9 mouse cellular contexts compared by ENCODE assay signal in the genomic region with DNA sequence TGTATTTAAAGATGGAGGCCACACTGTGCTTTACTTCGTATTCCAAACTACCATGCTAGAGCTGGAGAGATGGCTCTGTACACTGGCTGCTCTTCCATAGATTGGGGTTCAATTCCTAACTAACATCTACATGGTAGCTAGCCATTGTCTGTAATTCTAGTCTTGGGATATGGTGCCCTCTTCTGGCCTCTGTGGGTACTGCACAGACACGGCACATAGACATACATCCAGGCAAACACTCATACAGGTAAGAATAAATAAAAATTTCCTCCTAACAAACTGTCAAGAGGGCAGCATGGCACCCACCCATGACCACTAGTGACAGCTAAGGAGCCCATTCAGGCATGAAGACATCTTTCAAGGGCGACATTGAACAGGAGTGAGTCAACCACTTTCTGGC. TPM values are rescaled to one million over a fixed set of nuclear protein-coding genes. Genes with fewer than 3 reads are reported as not detected.
DNase-seq lines count a peak whose midpoint lies in the region; ATAC-seq and TF ChIP-seq lines count a peak whose summit lies in the region.
"Had no signal": no experiment of that assay in that cellular context is flagged by ENCODE, and none has a peak within 500 bp of the region (broad histone marks: within the 10 kb centered on the region; RNA-seq: fewer than 3 reads in every experiment).

No protein-coding gene starts in this region.

- H3K4me1 ChIP-seq in liver, embryonic 14.5 days (replicated peaks; ENCODE audit: control insufficient read depth in 2 of 2, insufficient read depth in 2 of 2, low read length in 1 of 2) = no peaks in the 10 kb centered on the region
- H3K4me1 ChIP-seq in neural tube, embryonic 12.5 days = no peaks in the 10 kb centered on the region
- H3K4me1 ChIP-seq in thymus, adult 2 months (replicated peaks; ENCODE audit: control insufficient read depth, insufficient read depth, low read length) = no peaks in the 10 kb centered on the region

- no peak for TF ChIP-seq POLR2A in thymus, adult 2 months (IDR thresholded peaks at IDR 0.05; ENCODE audit: control insufficient read depth, extremely low read depth, insufficient read depth, low read length, poor library complexity)

- H3K9me3 ChIP-seq in liver, embryonic 14.5 days (ENCODE audit: control insufficient read depth, low read length) = no peaks in the 10 kb centered on the region
- H3K9me3 ChIP-seq in neural tube, embryonic 12.5 days = no peaks in the 10 kb centered on the region

- DNase-seq in adrenal gland, postnatal 14 days = peak; percentile 77
- peak; percentile 77 for DNase-seq in embryo, embryonic 9.5 days (ENCODE audit: extremely low spot score)
- DNase-seq in heart, postnatal 10 days = peak; percentile 77 to 85
- peak; percentile 67 to 89 for DNase-seq in kidney, postnatal 25 days
- peak in 2 of 3 experiments; percentile 46 for DNase-seq in liver, embryonic 14.5 days (ENCODE audit: low read depth in 3 of 3, low spot score in 3 of 3)
- DNase-seq in thymus, adult 2 months = peak; percentile 80

- H3K27ac ChIP-seq in liver, embryonic 14.5 days = no peak overlapping the region
- no peak overlapping the region for H3K27ac ChIP-seq in neural tube, embryonic 12.5 days
- no peak overlapping the region for H3K27ac ChIP-seq in thymus, adult 2 months (ENCODE audit: control insufficient read depth, insufficient read depth, low read length)

- intact Hi-C loops in heart, postnatal 10 days (cut with DNase I) = loop anchor here (1.0 to 2.0 kb wide), 2 partner anchors 93 to 176 kb away; no protein-coding TSS in a partner anchor

- no peak overlapping the region for H3K4me2 ChIP-seq in liver, embryonic 14.5 days (ENCODE audit: low read depth)
- no peak overlapping the region for H3K4me2 ChIP-seq in neural tube, embryonic 12.5 days (replicated peaks)

- peak; percentile 86 for ATAC-seq in CD4-positive, CD25-positive, alpha-beta regulatory T cell, adult 4 months
- peak; percentile 47; the same call in 1 of the 2 replicates for ATAC-seq in liver, embryonic 14.5 days (ENCODE audit: insufficient read depth)
- 0 out of 2 replicates have a peak, but pooled peaks have one; percentile 25 for ATAC-seq in neural tube, embryonic 12.5 days (ENCODE audit: low FRiP score, low read depth)

- H3K27me3 ChIP-seq in liver, embryonic 14.5 days (ENCODE audit: control insufficient read depth, insufficient read depth, low read length) = no peaks in the 10 kb centered on the region
- no peaks in the 10 kb centered on the region for H3K27me3 ChIP-seq in neural tube, embryonic 12.5 days (replicated peaks)
- H3K27me3 ChIP-seq in thymus, adult 2 months (ENCODE audit: control insufficient read depth, insufficient read depth, low read length) = no peaks in the 10 kb centered on the region

- H3K36me3 ChIP-seq in liver, embryonic 14.5 days (replicated peaks; ENCODE audit: control insufficient read depth, insufficient read depth, low read depth) = peaks cover 32% of the 10 kb centered on the region
- peaks cover 67% of the 10 kb centered on the region for H3K36me3 ChIP-seq in neural tube, embryonic 12.5 days
- peaks cover 25% of the 10 kb centered on the region for H3K36me3 ChIP-seq in thymus, adult 2 months (ENCODE audit: control insufficient read depth, insufficient read depth, low read length)

- no peak overlapping the region for H3K9ac ChIP-seq in liver, embryonic 14.5 days (replicated peaks)
- H3K9ac ChIP-seq in neural tube, embryonic 12.5 days = no peak overlapping the region

- no peak for TF ChIP-seq EP300 in liver, embryonic 14.5 days (IDR thresholded peaks at IDR 0.05; ENCODE audit: low read depth)

- TF ChIP-seq CTCF in liver, embryonic 14.5 days (IDR thresholded peaks at IDR 0.05; ENCODE audit: low read depth) = peak; percentile 90
- no peak for TF ChIP-seq CTCF in thymus, adult 2 months (IDR thresholded peaks at IDR 0.05; ENCODE audit: borderline replicate concordance, control insufficient read depth, extremely low read depth, insufficient read depth, low read length, poor library complexity)

- H3K4me3 ChIP-seq in liver, embryonic 14.5 days (ENCODE audit: insufficient read depth in 1 of 2, low read depth in 2 of 2, low read length in 2 of 2) = no peak overlapping the region
- H3K4me3 ChIP-seq in neural tube, embryonic 12.5 days = no peak overlapping the region
- no peak overlapping the region for H3K4me3 ChIP-seq in thymus, adult 2 months (ENCODE audit: control insufficient read depth, insufficient read depth, low read length)

- WGBS in liver, embryonic 14.5 days (ENCODE audit: insufficient replicate concordance) = 11% methylated on average over 3 of the region's 3 CpGs
- WGBS in neural tube, embryonic 12.5 days = 21% methylated on average over 3 of the region's 3 CpGs
- 42% methylated on average over 3 of the region's 3 CpGs for whole genome bisulfite sequencing in thymus, adult 2 months

RNA-seq across cellular contexts. Expression of a gene that starts 12.0 kb away (rescaled TPM):
- 1 to 10 TPM; 1.5 to 2.2 TPM for polyA plus RNA-seq in CD4-positive, CD25-positive, alpha-beta regulatory T cell, adult 4 months (2017; shearing (Covaris generic))
- total RNA-seq in adrenal gland, postnatal 14 days (2021) = 2.7 and 2.9 TPM in 2 replicates
- total RNA-seq in heart, postnatal 10 days (2021) = 1 to 10 TPM; 3.6 TPM
- 0.70 and 0.95 TPM in 2 replicates for polyA plus RNA-seq in liver, embryonic 14.5 days (2012; rRNA removed)
- 1.3 and 1.5 TPM in 2 replicates for polyA plus RNA-seq in liver, embryonic 14.5 days (2014; fragmentation: Nextera tagmentation; extraction: Ambion mirVana)
- polyA plus RNA-seq in neural tube, embryonic 12.5 days (2016; fragmentation: Nextera tagmentation; extraction: Ambion mirVana) = 4.6 and 4.8 TPM in 2 replicates
- 0.59 TPM in 2 replicates for polyA plus RNA-seq in thymus, adult 2 months (2012; rRNA removed)

RNA-seq across cellular contexts. Expression of a gene that starts 13.6 kb away (rescaled TPM):
- 10 to 100 TPM; 24.5 to 37.1 TPM for polyA plus RNA-seq in CD4-positive, CD25-positive, alpha-beta regulatory T cell, adult 4 months (2017; shearing (Covaris generic))
- total RNA-seq in adrenal gland, postnatal 14 days (2021) = 21.6 and 35.8 TPM in 2 replicates
- 10 to 100 TPM; 21.5 to 30.8 TPM for total RNA-seq in heart, postnatal 10 days (2021)
- polyA plus RNA-seq in liver, embryonic 14.5 days (2012; rRNA removed) = 9.4 and 9.8 TPM in 2 replicates
- polyA plus RNA-seq in liver, embryonic 14.5 days (2014; fragmentation: Nextera tagmentation; extraction: Ambion mirVana) = 8.7 and 11.9 TPM in 2 replicates
- polyA plus RNA-seq in neural tube, embryonic 12.5 days (2016; fragmentation: Nextera tagmentation; extraction: Ambion mirVana) = 38.6 and 38.8 TPM in 2 replicates
- 55.6 and 56.4 TPM in 2 replicates for polyA plus RNA-seq in thymus, adult 2 months (2012; rRNA removed)

RNA-seq across cellular contexts. Expression of a gene that starts 27.4 kb away (rescaled TPM):
- 10 to 100 TPM; 70.3 to 74.6 TPM for polyA plus RNA-seq in CD4-positive, CD25-positive, alpha-beta regulatory T cell, adult 4 months (2017; shearing (Covaris generic))
- total RNA-seq in adrenal gland, postnatal 14 days (2021) = 198 and 230 TPM in 2 replicates
- 100 to 1,000 TPM; 202 to 247 TPM for total RNA-seq in heart, postnatal 10 days (2021)
- 86.7 and 121 TPM in 2 replicates for polyA plus RNA-seq in liver, embryonic 14.5 days (2012; rRNA removed)
- 158 and 179 TPM in 2 replicates for polyA plus RNA-seq in liver, embryonic 14.5 days (2014; fragmentation: Nextera tagmentation; extraction: Ambion mirVana)
- 404 and 410 TPM in 2 replicates for polyA plus RNA-seq in neural tube, embryonic 12.5 days (2016; fragmentation: Nextera tagmentation; extraction: Ambion mirVana)
- polyA plus RNA-seq in thymus, adult 2 months (2012; rRNA removed) = 138 and 139 TPM in 2 replicates

RNA-seq across cellular contexts. Expression of a gene that starts 35.8 kb away (rescaled TPM):
- polyA plus RNA-seq in CD4-positive, CD25-positive, alpha-beta regulatory T cell, adult 4 months (2017; shearing (Covaris generic)) = not detected
- total RNA-seq in adrenal gland, postnatal 14 days (2021) = not detected in 2 replicates
- total RNA-seq in heart, postnatal 10 days (2021) = not detected
- not detected in 2 replicates for polyA plus RNA-seq in liver, embryonic 14.5 days (2012; rRNA removed)
- polyA plus RNA-seq in liver, embryonic 14.5 days (2014; fragmentation: Nextera tagmentation; extraction: Ambion mirVana) = not detected in 2 replicates
- polyA plus RNA-seq in neural tube, embryonic 12.5 days (2016; fragmentation: Nextera tagmentation; extraction: Ambion mirVana) = not detected in 2 replicates
- polyA plus RNA-seq in thymus, adult 2 months (2012; rRNA removed) = not detected in 2 replicates
- total RNA-seq: gastrocnemius, postnatal 4 days had no signal

RNA-seq across cellular contexts. Expression of a gene that starts 35.9 kb away (rescaled TPM):
- not detected for polyA plus RNA-seq in CD4-positive, CD25-positive, alpha-beta regulatory T cell, adult 4 months (2017; shearing (Covaris generic))
- not detected in 2 replicates for total RNA-seq in adrenal gland, postnatal 14 days (2021)
- not detected for total RNA-seq in heart, postnatal 10 days (2021)
- 0.07 and 0.08 TPM in 2 replicates for polyA plus RNA-seq in liver, embryonic 14.5 days (2012; rRNA removed)
- not detected in 2 replicates for polyA plus RNA-seq in liver, embryonic 14.5 days (2014; fragmentation: Nextera tagmentation; extraction: Ambion mirVana)
- polyA plus RNA-seq in neural tube, embryonic 12.5 days (2016; fragmentation: Nextera tagmentation; extraction: Ambion mirVana) = 0.17 and 0.34 TPM in 2 replicates
- polyA plus RNA-seq in thymus, adult 2 months (2012; rRNA removed) = 0.92 and 1.2 TPM in 2 replicates

Comparison
In these comparisons a context has a peak if more than half of its experiments do, and no peak if none do; other contexts are left out.
1. ATAC-seq: peak in every context shown above with its lines; median percentile 86 in CD4-positive, CD25-positive, alpha-beta regulatory T cell, adult 4 months; 47 in liver, embryonic 14.5 days; 25 in neural tube, embryonic 12.5 days.